Comparison of ENCODE assay signal across 8 mouse cellular contexts in genomic region chrX:140567711-140568407, GRCm38 (mm10). TPM values are rescaled to one million over a fixed set of nuclear protein-coding genes. Genes with fewer than 3 reads are reported as not detected.
A peak's percentile ranks its signal among the peaks of the same experiment; 100 is the strongest.
DNase-seq lines count a peak whose midpoint lies in the region; ATAC-seq and TF ChIP-seq lines count a peak whose summit lies in the region.

No protein-coding gene starts in this region.

- H3K4me3 ChIP-seq in embryonic facial prominence, embryonic 14.5 days (ENCODE audit: low read depth, low read length), result no peak overlapping the region
- H3K4me3 ChIP-seq in embryonic facial prominence, embryonic 10.5 days, result no peak overlapping the region
- no peak overlapping the region for H3K4me3 ChIP-seq in lung, embryonic 14.5 days (ENCODE audit: low read depth, low read length)
- no peak overlapping the region for H3K4me3 ChIP-seq in midbrain, embryonic 13.5 days (replicated peaks)

- no peak overlapping the region for H3K27ac ChIP-seq in embryonic facial prominence, embryonic 14.5 days (replicated peaks; ENCODE audit: low read depth, low read length)
- H3K27ac ChIP-seq in embryonic facial prominence, embryonic 10.5 days (replicated peaks), result no peak overlapping the region
- 0 out of 2 replicates have a peak overlapping the region, but pooled peaks have one; percentile 20 for H3K27ac ChIP-seq in lung, embryonic 14.5 days (ENCODE audit: low read depth)
- no peak overlapping the region for H3K27ac ChIP-seq in midbrain, embryonic 13.5 days

- no peak overlapping the region for H3K9ac ChIP-seq in embryonic facial prominence, embryonic 14.5 days (ENCODE audit: low read depth, low read length)
- H3K9ac ChIP-seq in lung, embryonic 14.5 days, result no peak overlapping the region
- no peak overlapping the region for H3K9ac ChIP-seq in midbrain, embryonic 13.5 days (replicated peaks)

- H3K9me3 ChIP-seq in embryonic facial prominence, embryonic 14.5 days (ENCODE audit: control insufficient read depth, low read length), result no peaks in the 10 kb centered on the region
- H3K9me3 ChIP-seq in embryonic facial prominence, embryonic 10.5 days, result no peaks in the 10 kb centered on the region
- H3K9me3 ChIP-seq in lung, embryonic 14.5 days (ENCODE audit: low read depth, low read length), result no peaks in the 10 kb centered on the region
- no peaks in the 10 kb centered on the region for H3K9me3 ChIP-seq in midbrain, embryonic 13.5 days

- no peak for ATAC-seq in embryonic facial prominence, embryonic 14.5 days (ENCODE audit: low read depth)
- ATAC-seq in lung, embryonic 14.5 days (ENCODE audit: insufficient read depth), result peak; percentile 88; the same call in 1 of the 2 replicates
- ATAC-seq in midbrain, embryonic 13.5 days, result no peak

- WGBS in embryonic facial prominence, embryonic 14.5 days, result 50% methylated on average over 1 of the region's 1 CpGs
- 82% methylated on average over 1 of the region's 1 CpGs for WGBS in embryonic facial prominence, embryonic 10.5 days
- WGBS in lung, embryonic 14.5 days, result 50% methylated on average over 1 of the region's 1 CpGs
- 90% methylated on average over 1 of the region's 1 CpGs for WGBS in midbrain, embryonic 13.5 days

- H3K27me3 ChIP-seq in embryonic facial prominence, embryonic 14.5 days (replicated peaks; ENCODE audit: control insufficient read depth, insufficient read depth, low read length), result peaks cover 39% of the 10 kb centered on the region
- H3K27me3 ChIP-seq in embryonic facial prominence, embryonic 10.5 days (replicated peaks; ENCODE audit: low read depth, poor library complexity, severe bottlenecking), result peaks cover 98% of the 10 kb centered on the region
- H3K27me3 ChIP-seq in lung, embryonic 14.5 days (ENCODE audit: insufficient read depth, low read length), result no peaks in the 10 kb centered on the region
- H3K27me3 ChIP-seq in midbrain, embryonic 13.5 days, result peaks cover 82% of the 10 kb centered on the region

- peak; percentile 30 for DNase-seq in embryonic facial prominence, embryonic 14.5 days (ENCODE audit: low spot score)
- no peak for DNase-seq in embryonic facial prominence, embryonic 10.5 days (ENCODE audit: low spot score)
- DNase-seq in 3T3-L1 (ENCODE audit: low read depth, low spot score), result peak; percentile 69
- peak; percentile 60 to 71 for DNase-seq in heart, adult 9 months (ENCODE audit: low spot score in 2 of 2)
- peak; percentile 84 for DNase-seq in lung, embryonic 14.5 days
- DNase-seq in retina, embryonic 14.5 days (ENCODE audit: low spot score), result no peak
- no peak for DNase-seq in frontal cortex, postnatal 36 days (ENCODE audit: low spot score in 2 of 2)

- no peak for TF ChIP-seq CTCF in lung, embryonic 14.5 days (IDR thresholded peaks at IDR 0.05; ENCODE audit: low read depth)

- no peaks in the 10 kb centered on the region for H3K4me1 ChIP-seq in embryonic facial prominence, embryonic 14.5 days (ENCODE audit: control insufficient read depth, insufficient read depth, low read length)
- no peaks in the 10 kb centered on the region for H3K4me1 ChIP-seq in embryonic facial prominence, embryonic 10.5 days
- 0 out of 2 replicates have a peak, but pooled peaks cover 5% of the 10 kb centered on the region for H3K4me1 ChIP-seq in lung, embryonic 14.5 days (ENCODE audit: insufficient read depth)
- no peaks in the 10 kb centered on the region for H3K4me1 ChIP-seq in midbrain, embryonic 13.5 days (replicated peaks)

- no peaks in the 10 kb centered on the region for H3K36me3 ChIP-seq in embryonic facial prominence, embryonic 14.5 days (ENCODE audit: control insufficient read depth, insufficient read depth, low read length)
- no peaks in the 10 kb centered on the region for H3K36me3 ChIP-seq in embryonic facial prominence, embryonic 10.5 days (replicated peaks)
- H3K36me3 ChIP-seq in lung, embryonic 14.5 days (ENCODE audit: insufficient read depth), result no peaks in the 10 kb centered on the region
- no peaks in the 10 kb centered on the region for H3K36me3 ChIP-seq in midbrain, embryonic 13.5 days

- H3K4me2 ChIP-seq in embryonic facial prominence, embryonic 14.5 days (ENCODE audit: low read depth, low read length), result no peak overlapping the region
- H3K4me2 ChIP-seq in lung, embryonic 14.5 days, result no peak overlapping the region
- H3K4me2 ChIP-seq in midbrain, embryonic 13.5 days (replicated peaks), result no peak overlapping the region

RNA-seq across cellular contexts. Expression of gene Tsc22d3, which starts 32.6 kb away (rescaled TPM):
- 99.9 and 108 TPM in 2 replicates for polyA plus RNA-seq in embryonic facial prominence, embryonic 14.5 days (2014; fragmentation: Nextera tagmentation; extraction: Ambion mirVana)
- polyA plus RNA-seq in embryonic facial prominence, embryonic 10.5 days (2016; fragmentation: Nextera tagmentation; extraction: Ambion mirVana), result 112 and 115 TPM in 2 replicates
- 82.8 and 92.0 TPM in 2 replicates for polyA plus RNA-seq in lung, embryonic 14.5 days (2014; fragmentation: Nextera tagmentation; extraction: Ambion mirVana)
- 132 and 134 TPM in 2 replicates for polyA plus RNA-seq in midbrain, embryonic 13.5 days (2015; fragmentation: Nextera tagmentation; extraction: Ambion mirVana)

Comparison
In these comparisons a context has a peak if more than half of its experiments do, and no peak if none do; other contexts are left out.
1. DNase-seq: peak in embryonic facial prominence, embryonic 14.5 days (single experiment), 3T3-L1 (single experiment), heart, adult 9 months (2 of 2) and lung, embryonic 14.5 days (single experiment); none in embryonic facial prominence, embryonic 10.5 days (single experiment), retina, embryonic 14.5 days (single experiment) and frontal cortex, postnatal 36 days (0 of 2).